Mouse (Mus musculus) small intestine, adult 2 months (tissue): ENCODE measurements around the gene Stim2. TPM values are rescaled to one million over a fixed set of nuclear protein-coding genes. Genes with fewer than 3 reads are reported as not detected.

Source experiments
- H3K27ac ChIP-seq: fragments of 200-500 bp; 2 replicates; pipeline ENCODE4 v1.5.1; 2012; ENCODE audit warnings: low read depth, low read length, control low read depth, inconsistent platforms; ENCODE audit not compliant: insufficient read depth
- H3K27me3 ChIP-seq: fragments of 200-500 bp; 2 replicates; pipeline ENCODE4 v1.6.1; 2012; ENCODE audit warnings: mild to moderate bottlenecking, moderate library complexity, low read length, inconsistent platforms; ENCODE audit not compliant: control insufficient read depth, insufficient read depth
- H3K36me3 ChIP-seq: fragments of 200-500 bp; 2 replicates; pipeline ENCODE4 v1.6.1; 2012; ENCODE audit warnings: mild to moderate bottlenecking, low read length, control low read depth, inconsistent platforms; ENCODE audit not compliant: control insufficient read depth, insufficient read depth
- H3K4me1 ChIP-seq: fragments of 200-500 bp; 2 replicates; pipeline ENCODE4 v1.6.1; 2012; ENCODE audit warnings: low read length, inconsistent platforms, mixed read lengths; ENCODE audit not compliant: control insufficient read depth, insufficient read depth, insufficient read length
- H3K4me3 ChIP-seq: fragments of 200-500 bp; 2 replicates; pipeline ENCODE4 v1.5.1; 2012; ENCODE audit warnings: low read depth, mild to moderate bottlenecking, control low read depth, inconsistent platforms, low read length, moderate library complexity
- CTCF ChIP-seq: fragments of 200-500 bp; IDR thresholded peaks from 2 replicates; pipeline ENCODE4 v1.5.1; 2012; ENCODE audit warnings: low read depth, mild to moderate bottlenecking, control low read depth, inconsistent platforms, low read length, moderate library complexity, mixed read lengths; ENCODE audit not compliant: insufficient replicate concordance, insufficient read length; ENCODE audit errors: extremely low read depth
- POLR2A ChIP-seq: fragments of 200-500 bp; IDR thresholded peaks from 2 replicates; pipeline ENCODE4 v1.6.1; 2012; ENCODE audit warnings: low read depth, mild to moderate bottlenecking, control low read depth, inconsistent platforms, low read length, moderate library complexity
- WGBS: fragments of 180-500 bp; shearing (Covaris S2); methylation state at CpG from one replicate; pipeline ENCODE4 v1.1.7; 2018; 5-methylcytosine and 5-hydroxymethylcytosine counted together
- polyA plus RNA-seq: library from polyadenylated mRNA; depleted of rRNA; stranded (reverse); fragments of >200 nt; gene quantifications from 2 replicates; pipeline ENCODE4 v1.2.3, GENCODE M21; 2012; rRNA removed

Stim2 gene
- 10.1 and 18.7 TPM in 2 replicates for polyA plus RNA-seq

- H3K4me1 ChIP-seq: peaks cover 12% of the 10 kb centered on the region; the same call in 1 of the 2 replicates
- H3K36me3 ChIP-seq: no peaks in the 10 kb centered on the region
- WGBS: under 1% methylated on average over 62 of the region's 71 CpGs
- peak within 1 kb of the TSS; percentile 94 for H3K4me3 ChIP-seq
- peak within 1 kb of the TSS; percentile 80 for H3K27ac ChIP-seq
- TF ChIP-seq POLR2A (peak; percentile 66; the same call in 1 of the 2 replicates), CTCF (peak; percentile 9; the same call in 1 of the 2 replicates)
- no peaks in the 10 kb centered on the region for H3K27me3 ChIP-seq
These were observed at the start of gene Stim2 for GRCm38 (mm10) chr5:53998146-53998742. Gene Stim2 (plus strand): TSS chr5:53998499.

DNA sequence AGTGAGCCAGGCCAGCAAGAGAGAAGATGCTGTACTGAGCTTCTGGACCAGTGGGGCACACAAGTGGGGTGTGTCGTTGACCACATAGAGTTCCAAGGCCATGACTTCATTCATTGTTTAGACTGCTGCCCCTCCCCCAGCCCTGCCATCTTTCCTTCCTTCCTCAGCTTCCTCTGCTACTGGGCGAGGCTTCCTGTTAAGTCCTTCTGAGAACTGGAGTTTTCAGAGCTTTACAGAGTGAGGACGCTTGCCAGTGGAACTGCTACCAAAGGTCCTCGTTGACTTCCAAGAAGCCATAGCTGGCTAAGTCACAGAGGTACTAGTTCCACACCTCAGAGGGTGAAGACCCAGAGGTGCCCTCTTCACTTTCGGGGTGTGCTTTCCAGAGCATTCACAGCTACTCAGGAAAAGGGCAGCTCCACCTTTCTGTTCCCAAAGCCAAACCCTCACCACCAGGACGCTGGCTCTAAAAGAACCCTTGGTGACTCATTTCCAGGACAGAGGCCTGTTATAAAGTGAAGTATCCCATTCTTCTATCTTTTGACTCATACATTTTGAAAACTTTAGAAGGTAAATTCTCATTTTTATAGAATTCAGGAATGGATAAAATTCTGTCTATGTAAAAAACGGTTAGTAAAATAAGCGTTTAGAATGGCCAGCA is 49.6 kb upstream of the Stim2 start:
- H3K36me3 ChIP-seq: no peaks in the 10 kb centered on the region
- H3K27ac ChIP-seq: peak overlapping the region; percentile 46; the same call in 1 of the 2 replicates
- no peaks in the 10 kb centered on the region for H3K4me1 ChIP-seq
- 75% methylated on average over 8 of the region's 8 CpGs for WGBS
- H3K4me3 ChIP-seq: no peak overlapping the region
- no peaks in the 10 kb centered on the region for H3K27me3 ChIP-seq
- TF ChIP-seq POLR2A: no peak
- TF ChIP-seq CTCF: no peak

- Histone ChIP-seq H3K4me1 (no peaks in the 10 kb centered on the region; the same call in 1 of the 2 replicates), H3K4me3 (no peak overlapping the region), H3K27me3 (no peaks in the 10 kb centered on the region), H3K27ac (no peak overlapping the region), H3K36me3 (no peaks in the 10 kb centered on the region)
- TF ChIP-seq POLR2A (no peak), CTCF (no peak)
- 49% methylated on average over 7 of the region's 7 CpGs for WGBS
These were observed 48.1 kb upstream of the Stim2 start for GRCm38 (mm10) chr5:53950189-53950588.

GRCm38 (mm10) chr5:53953216-53953615 is 45.1 kb upstream of the Stim2 start:
- Histone ChIP-seq H3K27ac (no peak overlapping the region), H3K36me3 (no peaks in the 10 kb centered on the region), H3K4me1 (no peaks in the 10 kb centered on the region; the same call in 1 of the 2 replicates), H3K27me3 (no peaks in the 10 kb centered on the region), H3K4me3 (no peak overlapping the region)
- no peak for TF ChIP-seq CTCF
- no peak for TF ChIP-seq POLR2A

- TF ChIP-seq CTCF (no peak), POLR2A (no peak)
- no peak overlapping the region for H3K27ac ChIP-seq
- H3K4me1 ChIP-seq: no peaks in the 10 kb centered on the region; the same call in 1 of the 2 replicates
- H3K4me3 ChIP-seq: no peak overlapping the region
- H3K27me3 ChIP-seq: no peaks in the 10 kb centered on the region
- WGBS: 74% methylated on average over 2 of the region's 2 CpGs
- no peaks in the 10 kb centered on the region for H3K36me3 ChIP-seq
These were observed 44.5 kb upstream of the Stim2 start for GRCm38 (mm10) chr5:53953797-53954196.

DNA sequence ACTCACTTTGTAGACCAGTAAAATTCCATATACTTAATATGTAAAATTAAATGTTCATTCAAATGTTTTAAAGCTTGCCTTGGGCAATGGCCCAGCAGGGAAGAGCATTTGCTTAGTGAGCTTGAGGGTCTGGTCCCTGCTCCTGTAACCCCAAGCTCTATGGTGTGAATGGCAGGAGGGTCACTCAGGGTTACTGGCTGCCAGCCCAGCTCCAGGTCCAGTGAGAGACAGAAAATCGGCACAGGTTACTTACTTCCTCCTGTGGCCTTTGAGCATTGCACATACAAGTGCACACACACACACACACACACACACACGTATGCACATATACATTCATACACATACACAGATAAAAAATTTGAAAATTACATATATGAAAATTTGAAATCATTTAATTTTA is 42.3 kb upstream of the Stim2 start:
- H3K4me3 ChIP-seq: no peak overlapping the region
- no peak overlapping the region for H3K27ac ChIP-seq
- TF ChIP-seq CTCF (no peak), POLR2A (no peak)
- no peaks in the 10 kb centered on the region for H3K27me3 ChIP-seq
- WGBS: 65% methylated on average over 2 of the region's 2 CpGs
- no peaks in the 10 kb centered on the region for H3K36me3 ChIP-seq
- H3K4me1 ChIP-seq: no peaks in the 10 kb centered on the region; the same call in 1 of the 2 replicates
